Mouse (Mus musculus) gastrocnemius, adult 8-10 months (tissue): Measurements from ENCODE around the gene Il19. TPM values are rescaled to one million over a fixed set of nuclear protein-coding genes. Genes with fewer than 3 reads are reported as not detected.

Source experiments
- total RNA-seq, 4 experiments: library from RNA; stranded (reverse); gene quantifications; 2 replicates each; pipeline ENCODE4 v1.2.4; 2022

The Il19 gene
- total RNA-seq, 4 experiments from 2014 or later, result 0.43 TPM; not detected in 3

Other genes with a start within 250 kb of the Il19 start
- not detected for gene Gm29427, start 224.3 kb downstream of the Il19 start, total RNA-seq
- gene Yod1, start 222.8 kb downstream of the Il19 start, total RNA-seq, result 1 to 10 TPM; 2.9 to 4.0 (median 3.4) TPM
- 10 to 100 TPM in 3 of 4 experiments, 1 to 10 TPM in 1; 9.6 to 15.0 (median 11.7) TPM for gene Pfkfb2, start 210.9 kb downstream of the Il19 start, total RNA-seq
- under 1 TPM in 3 of 4 experiments, not detected in 1; 0.09 to 0.22 (median 0.11) TPM for gene AA986860, start 208.1 kb downstream of the Il19 start, total RNA-seq
- gene Fcamr, start 139.2 kb downstream of the Il19 start, total RNA-seq, result not detected
- under 1 TPM in 1 of 4 experiments, not detected in 3; 0.24 TPM for gene Pigr, start 113.4 kb downstream of the Il19 start, total RNA-seq
- not detected for gene Fcmr, start 74.4 kb downstream of the Il19 start, total RNA-seq
- gene Il24, start 52.7 kb downstream of the Il19 start, total RNA-seq, result not detected
- not detected for gene Il20, start 28.7 kb downstream of the Il19 start, total RNA-seq
- not detected for gene Il10, start 79.7 kb upstream of the Il19 start, total RNA-seq
- gene Mapkapk2, start 157.7 kb upstream of the Il19 start, total RNA-seq, result 100 to 1,000 TPM; 215 to 257 (median 231) TPM
- not detected for gene Dyrk3, start 198.2 kb upstream of the Il19 start, total RNA-seq
- gene Eif2d, start 213.1 kb upstream of the Il19 start, total RNA-seq, result 10 to 100 TPM; 27.9 to 30.4 (median 29.3) TPM